Mouse (Mus musculus): ENCODE results near the gene Sirt5.

GRCm38 (mm10) chr13:43317411-43317810 is 47.9 kb upstream of the Sirt5 start:
- TF ChIP-seq CTCF (IDR thresholded peaks at IDR 0.05; ENCODE audit: low read depth) (no peak), EP300 (IDR thresholded peaks at IDR 0.05; ENCODE audit: low read depth) (no peak)

Data from liver, postnatal 0 days (tissue).